Mouse (Mus musculus): ENCODE measurements around the gene Pwwp2b. TPM values are rescaled to one million over a fixed set of nuclear protein-coding genes. Genes with fewer than 3 reads are reported as not detected.

Gene Pwwp2b
- total RNA-seq, 2 experiments from 2014 or later = 20.9 to 23.3 TPM

- DNase-seq (ENCODE audit: low spot score in 2 of 2) = no peak
Measured at GRCm38 (mm10) chr7:139296552-139297100, 48.3 kb downstream of the Pwwp2b start.

GRCm38 (mm10) chr7:139298446-139298845, 50.2 kb downstream of the Pwwp2b start:
- DNase-seq (ENCODE audit: low spot score in 2 of 2) = no peak

- DNase-seq (ENCODE audit: low spot score in 2 of 2) = peak; percentile 96 to 97
Measured at GRCm38 (mm10) chr7:139299424-139299823, 51.1 kb downstream of the Pwwp2b start.

- no peak for DNase-seq (ENCODE audit: low spot score in 2 of 2)
Measured at GRCm38 (mm10) chr7:139300423-139300822, 52.1 kb downstream of the Pwwp2b start.

GRCm38 (mm10) chr7:139301505-139301904, 53.2 kb downstream of the Pwwp2b start:
- no peak for DNase-seq (ENCODE audit: low spot score in 2 of 2)

- DNase-seq (ENCODE audit: low spot score in 2 of 2) = no peak
Measured at GRCm38 (mm10) chr7:139302314-139302713, 54.0 kb downstream of the Pwwp2b start.

GRCm38 (mm10) chr7:139303280-139304011, 55.2 kb downstream of the Pwwp2b start:
- peak; percentile 92 to 94 for DNase-seq (ENCODE audit: low spot score in 2 of 2)

GRCm38 (mm10) chr7:139304322-139304721, 56.0 kb downstream of the Pwwp2b start:
- no peak for DNase-seq (ENCODE audit: low spot score in 2 of 2)

- DNase-seq (ENCODE audit: low spot score in 2 of 2) = no peak
Measured at GRCm38 (mm10) chr7:139307056-139307455, 58.8 kb downstream of the Pwwp2b start.

GRCm38 (mm10) chr7:139308140-139308895, 60.0 kb downstream of the Pwwp2b start:
- DNase-seq (ENCODE audit: low spot score in 2 of 2) = peak; percentile 50 to 54

- DNase-seq (ENCODE audit: low spot score in 2 of 2) = no peak
Measured at GRCm38 (mm10) chr7:139309106-139309505, 60.8 kb downstream of the Pwwp2b start.

GRCm38 (mm10) chr7:139310487-139310951, 62.2 kb downstream of the Pwwp2b start:
- no peak for DNase-seq (ENCODE audit: low spot score in 2 of 2)

GRCm38 (mm10) chr7:139312686-139313085, 64.4 kb downstream of the Pwwp2b start:
- DNase-seq (ENCODE audit: low spot score in 2 of 2) = peak; percentile 30 to 55

GRCm38 (mm10) chr7:139313413-139313812, 65.1 kb downstream of the Pwwp2b start:
- no peak for DNase-seq (ENCODE audit: low spot score in 2 of 2)

GRCm38 (mm10) chr7:139314716-139315115, 66.4 kb downstream of the Pwwp2b start:
- no peak for DNase-seq (ENCODE audit: low spot score in 2 of 2)

- DNase-seq (ENCODE audit: low spot score in 2 of 2) = peak; percentile 39 to 48
Measured at GRCm38 (mm10) chr7:139319006-139319411, 70.7 kb downstream of the Pwwp2b start.

Other genes starting within 250 kb of the Pwwp2b start
- gene Dpysl4, start 162.5 kb upstream of the Pwwp2b start, total RNA-seq (2021) = 100 to 1,000 TPM; 117 to 125 TPM
- 1 to 10 TPM; 4.3 TPM for gene Lrrc27, start 35.5 kb upstream of the Pwwp2b start, total RNA-seq (2021)
- 10 to 100 TPM; 57.8 to 65.0 TPM for gene Stk32c, start 35.2 kb upstream of the Pwwp2b start, total RNA-seq (2021)
- 10 to 100 TPM; 41.2 to 43.2 TPM for gene Inpp5a, start 140.6 kb downstream of the Pwwp2b start, total RNA-seq (2021)